Mouse (Mus musculus) hematopoietic multipotent progenitor cell, adult 10-12 weeks (in vitro differentiated cells): ENCODE results near the gene 4921530L21Rik. TPM values are rescaled to one million over a fixed set of nuclear protein-coding genes. Genes with fewer than 3 reads are reported as not detected.

ENCODE experiments used
- polyA plus RNA-seq: library from polyadenylated mRNA; stranded (reverse); fragments of >175 nt; gene quantifications from 2 replicates; pipeline ENCODE4 v1.2.3, GENCODE M21; 2012; ENCODE audit warnings: low replicate concordance

4921530L21Rik gene
- not detected in 2 replicates for polyA plus RNA-seq

GRCm38 (mm10) chr14:95880954-95881353, at the start of gene 4921530L21Rik:
TSS of gene 4921530L21Rik (plus strand) at chr14:95881254.

